15 mouse cellular contexts compared by ENCODE assay signal in the genomic region with DNA sequence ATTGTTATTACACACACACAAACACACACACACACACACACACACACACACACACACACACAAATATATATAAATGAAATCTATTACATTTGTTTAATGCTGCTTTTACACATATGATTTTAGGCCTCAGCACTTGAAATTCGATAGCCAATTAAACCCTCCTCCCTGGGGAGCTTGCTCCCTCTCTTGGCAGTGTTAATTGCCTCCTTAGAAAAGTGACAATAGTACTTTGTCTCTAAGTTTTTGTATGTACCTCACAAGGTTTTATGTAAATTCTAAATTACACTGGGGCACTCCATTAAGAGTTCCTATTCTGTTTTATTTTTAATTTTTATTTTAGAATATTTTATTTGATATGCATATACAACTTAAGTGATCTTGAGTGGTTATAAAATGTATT.
"Had no signal": no experiment of that assay in that cellular context is flagged by ENCODE, and none has a peak within 500 bp of the region (broad histone marks: within the 10 kb centered on the region; RNA-seq: fewer than 3 reads in every experiment).

No protein-coding gene starts in this region.

- DNase-seq: lung, adult 18-20 months; lung, embryonic 14.5 days; lung, postnatal 10 days; lung, postnatal 4 days; right cerebral cortex, postnatal 14 days; thymus, adult 2 months; thymus, postnatal 25 days; thymus, postnatal 4 days had no signal

- H3K9ac ChIP-seq: lung, embryonic 14.5 days; midbrain, embryonic 12.5 days; neural tube, embryonic 13.5 days; stomach, embryonic 15.5 days had no signal

- H3K27me3 ChIP-seq: midbrain, embryonic 12.5 days; neural tube, embryonic 13.5 days; stomach, embryonic 15.5 days had no signal

- H3K4me2 ChIP-seq: lung, embryonic 14.5 days; midbrain, embryonic 12.5 days; neural tube, embryonic 13.5 days; stomach, embryonic 15.5 days had no signal

- H3K27ac ChIP-seq: midbrain, embryonic 10.5 days; midbrain, embryonic 12.5 days; neural tube, embryonic 13.5 days; stomach, embryonic 15.5 days; stomach, postnatal 0 days had no signal

- H3K4me1 ChIP-seq: midbrain, embryonic 10.5 days; midbrain, embryonic 12.5 days; stomach, embryonic 15.5 days had no signal

- H3K9me3 ChIP-seq: midbrain, embryonic 10.5 days; midbrain, embryonic 12.5 days; neural tube, embryonic 13.5 days; stomach, embryonic 15.5 days had no signal

- ATAC-seq: midbrain, embryonic 16.5 days had no signal

- H3K36me3 ChIP-seq: midbrain, embryonic 10.5 days; midbrain, embryonic 12.5 days; neural tube, embryonic 13.5 days; stomach, embryonic 15.5 days had no signal

- H3K4me3 ChIP-seq: midbrain, embryonic 10.5 days; midbrain, embryonic 12.5 days; myocyte; neural tube, embryonic 13.5 days; stomach, embryonic 15.5 days had no signal
